Mouse (Mus musculus): Measurements from ENCODE around the gene Tmem121b. TPM values are rescaled to one million over a fixed set of nuclear protein-coding genes. Genes with fewer than 3 reads are reported as not detected.

Gene Tmem121b
- 0.78 and 0.88 TPM in 2 replicates for polyA plus RNA-seq (2014; fragmentation: Nextera tagmentation; extraction: Ambion mirVana)

- WGBS, result under 1% methylated on average over 60 of the region's 84 CpGs
- peak; percentile 97 for DNase-seq (ENCODE audit: low spot score, missing footprints)
- Histone ChIP-seq H3K4me1 (ENCODE audit: control insufficient read depth, insufficient read depth, low read length) (peaks cover 14% of the 10 kb centered on the region), H3K36me3 (ENCODE audit: control insufficient read depth, insufficient read depth, low read length) (no peaks in the 10 kb centered on the region), H3K9me3 (ENCODE audit: control insufficient read depth, low read length) (no peaks in the 10 kb centered on the region), H3K4me2 (peak within 1 kb of the TSS; percentile 80), H3K27me3 (ENCODE audit: control insufficient read depth, insufficient read depth, low read length) (peaks cover 15% of the 10 kb centered on the region), H3K9ac (ENCODE audit: low read length) (peak within 1 kb of the TSS; percentile 78), H3K27ac (ENCODE audit: low read depth, low read length) (peak within 1 kb of the TSS; percentile 80), H3K4me3 (ENCODE audit: low read depth, low read length) (peak within 1 kb of the TSS; percentile 66)
- ATAC-seq (ENCODE audit: low FRiP score), result peak; percentile 89
Measured at GRCm38 (mm10) chr6:120493374-120494181, at the start of gene Tmem121b. Gene Tmem121b, minus strand, starts transcription at chr6:120493807.

DNA sequence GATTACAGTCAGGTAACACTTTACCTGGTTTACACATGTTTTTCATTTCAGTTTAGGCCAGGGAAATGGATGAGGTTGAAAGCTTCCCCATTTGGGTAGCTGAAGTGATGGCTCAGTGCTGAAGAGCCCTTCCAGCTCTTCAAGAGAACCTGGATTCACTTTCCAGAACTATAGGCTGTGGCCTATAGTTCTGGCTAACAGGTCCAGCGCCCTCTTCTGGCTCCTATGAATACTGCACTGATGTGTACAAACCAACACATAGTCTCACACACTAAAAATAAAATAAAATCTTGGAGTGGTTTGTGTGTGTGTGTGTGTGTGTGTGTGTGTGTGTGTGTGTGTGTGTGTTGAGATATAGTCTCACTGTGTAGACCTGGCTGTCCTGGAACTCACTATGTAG lies 48.5 kb upstream of the Tmem121b start:
- Histone ChIP-seq H3K9me3 (ENCODE audit: control insufficient read depth, low read length) (no peaks in the 10 kb centered on the region), H3K36me3 (ENCODE audit: control insufficient read depth, insufficient read depth, low read length) (no peaks in the 10 kb centered on the region), H3K27me3 (ENCODE audit: control insufficient read depth, insufficient read depth, low read length) (no peaks in the 10 kb centered on the region), H3K4me2 (no peak overlapping the region), H3K4me3 (ENCODE audit: low read depth, low read length) (no peak overlapping the region), H3K4me1 (ENCODE audit: control insufficient read depth, insufficient read depth, low read length) (peaks cover 5% of the 10 kb centered on the region), H3K27ac (ENCODE audit: low read depth, low read length) (no peak overlapping the region), H3K9ac (ENCODE audit: low read length) (no peak overlapping the region)
- ATAC-seq (ENCODE audit: low FRiP score), result no peak
- DNase-seq (ENCODE audit: low spot score, missing footprints), result peak; percentile 69
- 14% methylated on average over 1 of the region's 1 CpGs for WGBS

DNA sequence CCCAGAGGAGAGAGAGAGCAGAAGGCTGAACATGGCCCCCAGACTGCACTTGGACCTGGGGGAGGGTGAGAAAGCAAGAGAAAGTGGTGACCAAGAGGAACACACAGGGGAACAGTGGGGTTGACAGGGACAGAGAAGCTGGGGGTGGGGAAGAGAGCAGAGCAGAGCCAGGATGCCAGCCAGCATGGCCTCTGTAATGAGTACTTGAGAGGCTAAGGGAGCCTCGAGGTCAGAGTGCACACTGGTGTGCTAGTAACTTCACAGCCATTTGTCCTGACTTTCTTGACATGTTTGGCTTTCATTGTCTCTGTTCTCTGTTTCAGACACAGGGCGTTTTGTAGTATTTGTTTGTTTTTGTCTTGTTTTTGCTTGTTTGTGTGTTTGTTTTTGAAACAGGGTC lies 47.8 kb upstream of the Tmem121b start:
- H3K4me2 ChIP-seq, result no peak overlapping the region
- ATAC-seq (ENCODE audit: low FRiP score) (no peak), DNase-seq (ENCODE audit: low spot score, missing footprints) (no peak)
- H3K36me3 ChIP-seq (ENCODE audit: control insufficient read depth, insufficient read depth, low read length), result no peaks in the 10 kb centered on the region
- no peak overlapping the region for H3K27ac ChIP-seq (ENCODE audit: low read depth, low read length)
- H3K27me3 ChIP-seq (ENCODE audit: control insufficient read depth, insufficient read depth, low read length), result no peaks in the 10 kb centered on the region
- H3K4me1 ChIP-seq (ENCODE audit: control insufficient read depth, insufficient read depth, low read length), result peaks cover 5% of the 10 kb centered on the region
- no peak overlapping the region for H3K9ac ChIP-seq (ENCODE audit: low read length)
- H3K9me3 ChIP-seq (ENCODE audit: control insufficient read depth, low read length), result no peaks in the 10 kb centered on the region
- no peak overlapping the region for H3K4me3 ChIP-seq (ENCODE audit: low read depth, low read length)
- WGBS, result 67% methylated on average over 2 of the region's 2 CpGs

GRCm38 (mm10) chr6:120539781-120540231 lies 46.2 kb upstream of the Tmem121b start:
- peaks cover 5% of the 10 kb centered on the region for H3K4me1 ChIP-seq (ENCODE audit: control insufficient read depth, insufficient read depth, low read length)
- H3K4me2 ChIP-seq, result peak overlapping the region; percentile 45; the same call in 1 of the 2 replicates
- DNase-seq (ENCODE audit: low spot score, missing footprints) (peak; percentile 91), ATAC-seq (ENCODE audit: low FRiP score) (peak; percentile 20; the same call in 1 of the 2 replicates)
- peak overlapping the region; percentile 47; the same call in 1 of the 2 replicates for H3K27ac ChIP-seq (ENCODE audit: low read depth, low read length)
- H3K9me3 ChIP-seq (ENCODE audit: control insufficient read depth, low read length), result no peaks in the 10 kb centered on the region
- H3K4me3 ChIP-seq (ENCODE audit: low read depth, low read length), result no peak overlapping the region
- WGBS, result 48% methylated on average over 10 of the region's 10 CpGs
- H3K27me3 ChIP-seq (ENCODE audit: control insufficient read depth, insufficient read depth, low read length), result no peaks in the 10 kb centered on the region
- no peaks in the 10 kb centered on the region for H3K36me3 ChIP-seq (ENCODE audit: control insufficient read depth, insufficient read depth, low read length)
- H3K9ac ChIP-seq (ENCODE audit: low read length), result peak overlapping the region; percentile 65

DNA sequence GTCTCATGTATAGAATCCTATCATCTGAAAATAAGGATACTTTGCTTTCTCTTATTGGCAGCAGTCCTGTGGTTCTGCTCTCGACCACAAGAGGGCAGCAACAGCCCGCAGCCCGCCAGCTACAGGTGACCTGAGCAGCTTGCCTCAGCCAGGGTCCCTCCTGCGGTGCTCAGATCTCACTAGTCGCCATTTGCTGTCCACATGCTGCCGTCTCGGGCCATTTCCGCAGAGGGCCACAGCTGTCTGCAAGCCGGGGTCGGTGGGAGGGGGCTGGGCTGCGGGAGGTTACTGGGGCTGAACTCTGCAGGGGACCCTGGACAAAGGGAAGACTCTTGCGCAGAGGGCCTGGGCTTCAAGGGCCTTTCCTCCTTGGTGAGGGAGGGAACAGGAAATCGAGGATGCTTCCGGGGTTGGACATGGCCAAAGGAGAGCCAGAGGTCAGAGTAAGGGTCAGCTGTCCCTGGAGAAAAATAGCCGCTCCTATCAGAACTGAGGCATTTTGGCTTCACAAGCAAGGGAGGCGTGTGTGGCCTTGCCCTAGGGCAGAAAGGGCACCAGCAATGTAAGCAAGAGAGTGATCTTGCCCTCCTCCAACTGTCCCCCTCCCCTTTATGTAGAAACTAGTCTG lies 45.6 kb upstream of the Tmem121b start:
- peak overlapping the region; percentile 47; the same call in 1 of the 2 replicates for H3K27ac ChIP-seq (ENCODE audit: low read depth, low read length)
- H3K9ac ChIP-seq (ENCODE audit: low read length), result peak overlapping the region; percentile 65
- ATAC-seq (ENCODE audit: low FRiP score) (peak; percentile 96), DNase-seq (ENCODE audit: low spot score, missing footprints) (peak; percentile 98)
- no peaks in the 10 kb centered on the region for H3K9me3 ChIP-seq (ENCODE audit: control insufficient read depth, low read length)
- no peaks in the 10 kb centered on the region for H3K27me3 ChIP-seq (ENCODE audit: control insufficient read depth, insufficient read depth, low read length)
- peak overlapping the region; percentile 14; the same call in 1 of the 2 replicates for H3K4me3 ChIP-seq (ENCODE audit: low read depth, low read length)
- peak overlapping the region; percentile 45 for H3K4me2 ChIP-seq
- H3K36me3 ChIP-seq (ENCODE audit: control insufficient read depth, insufficient read depth, low read length), result no peaks in the 10 kb centered on the region
- 1% methylated on average over 16 of the region's 16 CpGs for WGBS
- H3K4me1 ChIP-seq (ENCODE audit: control insufficient read depth, insufficient read depth, low read length), result peaks cover 5% of the 10 kb centered on the region

DNA sequence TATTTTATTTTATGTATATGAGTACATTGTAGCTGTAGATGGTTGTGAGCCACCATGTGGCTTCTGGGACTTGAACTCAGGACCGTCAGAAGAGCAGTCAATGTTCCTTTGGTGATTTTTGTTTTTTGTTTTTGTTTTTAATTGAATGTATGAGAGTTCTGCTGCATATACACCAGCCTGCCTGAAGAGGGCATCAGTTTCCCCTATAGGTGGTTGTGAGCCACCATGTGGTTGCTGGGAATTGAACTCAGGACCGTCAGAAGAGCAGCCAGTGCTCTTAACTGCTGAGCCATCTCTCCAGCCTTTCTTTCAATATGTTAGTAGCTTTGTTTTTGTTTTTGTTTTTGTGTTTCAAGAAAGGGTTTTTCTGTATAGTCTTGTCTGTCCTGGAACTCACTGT lies 42.7 kb upstream of the Tmem121b start:
- WGBS, result 85% methylated on average over 2 of the region's 2 CpGs
- DNase-seq (ENCODE audit: low spot score, missing footprints) (no peak), ATAC-seq (ENCODE audit: low FRiP score) (no peak)
- peaks cover 8% of the 10 kb centered on the region for H3K4me1 ChIP-seq (ENCODE audit: control insufficient read depth, insufficient read depth, low read length)
- H3K9me3 ChIP-seq (ENCODE audit: control insufficient read depth, low read length), result no peaks in the 10 kb centered on the region
- H3K4me2 ChIP-seq, result no peak overlapping the region
- no peak overlapping the region for H3K9ac ChIP-seq (ENCODE audit: low read length)
- H3K27ac ChIP-seq (ENCODE audit: low read depth, low read length), result no peak overlapping the region
- H3K4me3 ChIP-seq (ENCODE audit: low read depth, low read length), result no peak overlapping the region
- H3K36me3 ChIP-seq (ENCODE audit: control insufficient read depth, insufficient read depth, low read length), result no peaks in the 10 kb centered on the region
- H3K27me3 ChIP-seq (ENCODE audit: control insufficient read depth, insufficient read depth, low read length), result no peaks in the 10 kb centered on the region

- H3K36me3 ChIP-seq (ENCODE audit: control insufficient read depth, insufficient read depth, low read length), result no peaks in the 10 kb centered on the region
- no peak overlapping the region for H3K4me3 ChIP-seq (ENCODE audit: low read depth, low read length)
- H3K27ac ChIP-seq (ENCODE audit: low read depth, low read length), result no peak overlapping the region
- H3K9me3 ChIP-seq (ENCODE audit: control insufficient read depth, low read length), result no peaks in the 10 kb centered on the region
- H3K4me2 ChIP-seq, result no peak overlapping the region
- 80% methylated on average over 1 of the region's 1 CpGs for WGBS
- H3K4me1 ChIP-seq (ENCODE audit: control insufficient read depth, insufficient read depth, low read length), result peaks cover 9% of the 10 kb centered on the region
- H3K27me3 ChIP-seq (ENCODE audit: control insufficient read depth, insufficient read depth, low read length), result no peaks in the 10 kb centered on the region
- H3K9ac ChIP-seq (ENCODE audit: low read length), result no peak overlapping the region
- DNase-seq (ENCODE audit: low spot score, missing footprints) (peak; percentile 79), ATAC-seq (ENCODE audit: low FRiP score) (no peak)
Measured at GRCm38 (mm10) chr6:120532594-120532993, 39.0 kb upstream of the Tmem121b start.

- ATAC-seq (ENCODE audit: low FRiP score), result peak; percentile 99
- H3K27me3 ChIP-seq (ENCODE audit: control insufficient read depth, insufficient read depth, low read length), result no peaks in the 10 kb centered on the region
- H3K27ac ChIP-seq (ENCODE audit: low read depth, low read length), result no peak within 1 kb of the TSS
- H3K36me3 ChIP-seq (ENCODE audit: control insufficient read depth, insufficient read depth, low read length), result no peaks in the 10 kb centered on the region
- H3K9ac ChIP-seq (ENCODE audit: low read length), result peak within 1 kb of the TSS; percentile 91
- no peaks in the 10 kb centered on the region for H3K9me3 ChIP-seq (ENCODE audit: control insufficient read depth, low read length)
- under 1% methylated on average over 75 of the region's 75 CpGs for WGBS
- peak; percentile 99 for DNase-seq (ENCODE audit: low spot score, missing footprints)
- peak within 1 kb of the TSS; percentile 53 for H3K4me2 ChIP-seq
- peaks cover 9% of the 10 kb centered on the region for H3K4me1 ChIP-seq (ENCODE audit: control insufficient read depth, insufficient read depth, low read length)
- peak within 1 kb of the TSS; percentile 84 for H3K4me3 ChIP-seq (ENCODE audit: low read depth, low read length)
Measured at GRCm38 (mm10) chr6:120531020-120531965, 37.7 kb upstream of the Tmem121b start, which contains the start of gene Hdhd5. Gene Hdhd5, minus strand, starts transcription at chr6:120531319.
